Mouse (Mus musculus) ES-Bruce4 (cell line): ENCODE results near the gene Cwf19l1.

Source experiments
- CTCF ChIP-seq: IDR thresholded peaks from one replicate; pipeline ENCODE4 v1.8.1; 2011; ENCODE audit warnings: low read depth, low read length
- EP300 ChIP-seq: IDR thresholded peaks from 2 replicates; pipeline ENCODE4 v1.6.1; 2011; ENCODE audit warnings: low read depth, low read length; ENCODE audit not compliant: insufficient read depth

DNA sequence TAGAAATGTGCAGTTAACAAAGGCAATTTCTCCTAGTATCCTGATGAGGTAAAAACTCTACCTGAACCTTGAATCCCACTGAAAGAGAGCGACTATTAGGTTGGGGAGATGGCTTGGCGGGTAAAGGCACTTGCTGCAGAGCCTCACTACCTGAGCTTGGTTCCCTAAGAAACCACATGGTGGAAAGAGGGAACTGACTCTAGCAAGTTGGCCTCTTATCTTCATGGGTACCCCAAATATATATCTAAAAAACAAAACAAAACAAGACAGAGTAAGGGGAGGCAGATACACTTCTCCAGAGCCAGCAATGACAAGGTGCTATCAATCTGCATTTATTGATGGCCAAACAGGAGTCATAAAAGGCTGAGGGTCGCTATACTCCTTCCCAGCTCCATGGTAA lies 48.3 kb upstream of the Cwf19l1 start:
- TF ChIP-seq EP300, result no peak
- no peak for TF ChIP-seq CTCF
